Mouse (Mus musculus) adrenal gland, adult 18-20 months (tissue): ENCODE measurements around the gene Muc1. TPM values are rescaled to one million over a fixed set of nuclear protein-coding genes. Genes with fewer than 3 reads are reported as not detected.

Source experiments
- DNase-seq, 2 experiments: peaks; one replicate each; pipeline ENCODE4 v3.0.0; 2021 to 2022; ENCODE audit warnings: low spot score in 2 of 2
- microRNA-seq, 2 experiments: library from miRNA; unstranded; fragments of <30 nt; microRNA quantifications; one replicate each; pipeline ENCODE4 v1.2.0; 2021; ENCODE audit warnings: borderline number of aligned reads in 2 of 2
- total RNA-seq, 2 experiments: library from RNA; stranded (reverse); gene quantifications; 1 replicate in 1 of 2; 2 replicates in 1 of 2; pipeline ENCODE4 v1.2.3; 2021

The Muc1 gene
- total RNA-seq, 2 experiments from 2014 or later: 0.23 to 0.35 TPM

- no peak for DNase-seq
Observed at GRCm38 (mm10) chr3:89268916-89269315, 40.1 kb downstream of the Muc1 start.

DNA sequence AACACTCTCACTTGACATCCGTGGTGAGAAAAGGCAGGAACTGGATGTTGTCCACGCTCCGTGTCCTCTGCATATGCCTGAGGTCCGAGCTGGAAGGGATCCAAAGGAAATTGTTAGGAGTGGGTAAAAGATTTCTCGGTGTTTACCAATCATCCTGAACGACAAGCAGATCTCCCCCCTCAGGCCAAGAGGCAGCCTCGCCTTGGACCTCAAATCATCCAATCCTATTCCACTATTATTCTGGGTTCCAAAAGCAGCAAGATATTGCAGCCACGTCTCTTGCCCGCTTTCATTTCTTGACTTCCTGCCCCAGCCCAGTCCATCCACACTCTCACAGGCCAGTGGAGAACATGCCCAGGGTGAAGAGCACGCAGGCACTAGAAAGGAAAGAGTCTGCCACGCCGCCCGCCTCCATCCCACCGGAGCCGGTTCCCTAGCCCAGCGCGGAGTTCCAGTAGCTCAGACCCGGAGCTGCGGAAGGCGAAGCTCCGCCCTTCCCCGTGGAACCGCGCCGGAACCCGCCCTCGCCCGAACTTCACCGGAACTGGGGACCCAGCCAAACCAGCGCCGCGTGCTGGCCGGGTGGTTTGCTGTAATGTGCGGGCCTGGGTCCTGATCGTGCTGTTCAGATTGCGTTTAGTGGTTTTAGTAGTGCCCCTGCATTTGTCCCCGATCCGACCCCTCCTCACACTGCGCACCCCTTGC lies 41.3 kb downstream of the Muc1 start, which contains the start of gene Slc50a1:
Gene Slc50a1 (minus strand): TSS at position 520 of the 705 bp plus-strand sequence.
- DNase-seq: peak; percentile 86 to 89

- peak; percentile 47 to 49 for DNase-seq
Observed at GRCm38 (mm10) chr3:89270891-89271290, 42.0 kb downstream of the Muc1 start.

- DNase-seq: no peak
Observed at GRCm38 (mm10) chr3:89271760-89272159, 42.9 kb downstream of the Muc1 start.

DNA sequence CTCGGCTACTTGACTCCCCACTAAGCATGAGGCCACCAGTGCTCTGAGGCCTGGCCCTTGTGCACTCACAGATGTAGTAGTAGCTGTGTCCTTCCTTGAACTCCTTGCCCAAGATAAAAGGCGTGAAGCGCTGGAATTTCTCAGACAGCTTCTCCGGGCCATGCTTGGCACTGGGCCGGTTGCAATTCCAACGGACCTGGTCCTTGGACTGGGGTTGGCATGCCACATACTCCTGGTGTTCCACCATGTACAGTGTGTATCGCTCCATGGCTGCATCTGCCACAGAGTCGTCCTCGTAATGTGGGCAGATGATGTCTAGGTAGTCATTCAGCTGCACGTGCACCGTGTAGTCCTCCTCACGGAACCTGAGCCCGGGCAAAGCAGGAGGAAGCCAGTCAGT lies 47.2 kb downstream of the Muc1 start:
- DNase-seq: no peak

DNA sequence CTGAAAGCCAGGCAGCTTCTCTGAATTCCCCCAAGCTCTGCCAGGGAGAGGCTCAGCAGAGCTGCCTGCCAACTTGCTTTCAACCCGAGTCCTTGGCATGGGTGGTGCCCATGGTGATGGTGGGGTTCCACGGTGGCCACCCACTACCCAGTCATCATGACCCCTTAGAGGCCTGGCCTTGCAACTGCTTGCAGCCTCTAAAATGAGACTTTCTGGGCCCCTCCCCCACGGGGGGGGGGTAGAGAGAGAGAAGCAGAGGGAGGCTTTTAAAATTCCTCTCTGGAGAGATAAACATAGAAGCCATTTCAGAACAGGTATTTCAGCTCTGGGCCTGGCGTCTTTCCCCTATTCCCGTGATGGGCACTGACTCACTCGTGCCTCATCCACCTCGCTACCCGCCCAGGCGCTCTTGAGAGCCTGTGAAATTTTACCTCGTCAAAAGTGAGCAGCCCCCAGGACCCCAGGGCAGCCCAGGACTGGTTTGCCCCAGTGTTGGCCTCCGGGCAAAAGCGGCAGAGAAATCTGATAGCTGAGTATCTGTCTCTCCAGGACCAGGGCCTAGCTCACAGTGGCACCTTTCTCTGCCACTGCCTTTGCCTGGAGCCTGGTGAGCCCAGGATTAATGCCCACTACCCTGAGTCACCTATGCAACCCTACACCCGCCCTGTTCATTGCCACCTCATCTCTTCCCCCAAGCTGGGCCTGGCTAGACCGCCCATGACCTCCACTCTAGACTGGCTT lies 48.6 kb downstream of the Muc1 start:
- DNase-seq: no peak

GRCm38 (mm10) chr3:89278107-89278506 lies 49.2 kb downstream of the Muc1 start:
- DNase-seq: peak in 1 of 2 experiments; percentile 14

GRCm38 (mm10) chr3:89278643-89279042 lies 49.8 kb downstream of the Muc1 start:
- no peak for DNase-seq

GRCm38 (mm10) chr3:89279153-89279890 lies 50.5 kb downstream of the Muc1 start:
- peak; percentile 78 to 84 for DNase-seq

DNA sequence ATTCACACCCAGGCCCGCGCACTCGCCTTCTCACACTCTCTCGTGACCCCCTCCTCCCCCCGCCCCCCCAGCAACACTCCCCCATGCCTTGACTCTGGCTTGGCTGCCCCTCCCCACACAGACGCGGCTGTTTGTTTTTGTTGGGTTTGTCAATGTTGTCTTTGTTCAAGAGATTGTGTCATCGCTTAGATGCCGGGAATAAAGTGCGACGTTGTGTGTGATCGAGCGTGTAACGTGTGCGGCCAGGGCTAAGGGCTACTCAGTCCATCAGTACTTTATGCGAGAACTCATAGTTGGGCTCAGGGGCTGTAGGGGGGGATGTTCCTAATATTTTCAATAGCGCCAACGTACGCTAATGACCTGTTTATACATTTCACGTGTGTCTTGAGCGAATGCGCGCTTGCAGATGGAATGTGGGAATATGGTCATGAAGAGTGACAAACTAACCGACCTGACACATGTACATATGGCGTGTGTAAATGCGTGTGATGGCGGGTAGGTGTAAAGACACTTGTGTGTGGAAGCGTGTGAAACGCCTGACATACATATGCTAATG lies 51.3 kb downstream of the Muc1 start:
- no peak for DNase-seq

DNA sequence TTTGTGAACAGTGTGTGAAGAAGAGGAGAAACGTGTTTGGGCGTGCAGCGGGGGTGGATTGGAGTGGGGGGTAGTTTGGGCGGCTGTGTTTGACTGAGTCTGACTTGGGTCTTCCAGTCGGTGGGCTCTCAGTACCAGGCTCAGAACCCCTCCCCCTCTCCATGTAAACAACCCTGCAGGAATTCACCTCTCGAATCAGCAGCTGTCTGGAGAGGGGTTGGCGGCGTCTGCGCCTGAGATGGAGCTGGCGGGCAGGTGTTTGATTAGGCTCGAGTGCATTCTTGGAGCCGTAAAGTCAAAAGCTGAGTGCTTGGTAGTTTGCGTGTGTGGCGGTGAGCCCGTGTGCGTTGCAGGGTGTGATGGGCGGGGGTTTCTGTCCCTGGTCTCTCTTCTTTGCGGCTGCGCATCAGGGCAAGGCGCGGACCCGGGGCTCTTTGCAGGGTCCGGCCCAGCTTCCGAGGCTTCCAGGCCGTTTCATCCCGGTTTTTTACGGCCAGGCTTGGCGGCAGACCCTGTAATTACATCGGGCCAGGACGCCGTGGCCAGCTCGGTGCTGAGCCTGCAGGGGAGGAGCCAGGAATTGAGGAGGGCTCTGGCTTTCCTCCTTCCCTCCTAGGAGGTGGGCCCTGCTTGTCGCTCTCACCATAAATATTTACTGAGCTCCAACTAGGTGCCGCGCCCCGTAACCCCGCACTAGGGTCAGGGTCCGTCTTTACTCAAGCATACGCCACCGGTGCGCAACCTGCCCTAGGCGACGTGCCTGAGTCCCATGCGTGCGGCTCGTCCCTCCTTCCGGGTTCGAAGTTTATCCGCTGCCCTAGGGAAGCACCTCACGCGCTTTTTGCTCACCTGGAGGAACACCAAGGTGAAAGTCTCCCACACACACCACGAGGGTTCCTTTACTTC lies 52.0 kb downstream of the Muc1 start, which contains the start of gene Efna1:
Gene Efna1 (minus strand): TSS at position 537 of the 906 bp plus-strand sequence.
- peak; percentile 34 to 55 for DNase-seq

DNA sequence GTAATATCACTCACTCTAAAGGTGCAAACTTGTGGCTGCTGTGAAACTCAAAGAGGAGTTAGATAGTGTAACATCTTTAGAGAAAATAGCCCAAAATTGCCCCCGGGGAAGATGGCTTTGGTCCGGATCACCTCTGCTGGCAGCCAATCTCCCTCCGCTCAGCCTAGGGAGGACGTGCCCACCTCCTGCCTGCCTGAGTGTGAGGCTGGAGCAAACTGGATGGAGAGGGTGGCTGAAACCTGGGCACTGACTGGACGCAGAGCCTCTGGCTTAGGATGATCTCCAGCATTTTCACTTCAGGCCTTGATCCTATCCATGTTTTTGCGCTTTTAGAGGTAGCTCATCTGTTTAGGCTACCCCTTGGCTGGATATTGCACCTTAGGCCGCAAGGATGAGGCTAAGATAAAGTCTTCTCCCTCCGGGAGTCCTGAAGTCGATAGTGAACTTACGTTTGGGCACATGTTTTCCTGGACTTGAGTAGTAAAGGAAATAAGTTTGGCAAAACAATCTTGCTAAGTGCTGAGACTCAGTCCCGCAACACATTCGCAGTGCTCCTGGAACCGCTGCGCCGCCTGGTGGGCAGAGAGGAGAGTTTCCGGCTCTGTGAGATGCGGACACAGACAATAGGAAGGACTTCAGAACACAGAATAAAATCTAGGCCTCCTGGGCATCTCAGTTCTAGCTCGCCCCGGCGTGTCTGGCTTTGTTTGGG lies 52.9 kb downstream of the Muc1 start:
- peak; percentile 83 to 91 for DNase-seq

GRCm38 (mm10) chr3:89282291-89282643 lies 53.4 kb downstream of the Muc1 start:
- no peak for DNase-seq

Small RNA genes lying within 50 kb of the gene (microRNA-seq; reads per million reads assigned to microRNA genes)
- gene Mir92b: 46.8 to 66.1 reads per million in 2 experiments

Other genes starting within 250 kb of the Muc1 start
- gene Rusc1, start 135.7 kb upstream of the Muc1 start, total RNA-seq: 10 to 100 TPM; 34.5 to 35.7 TPM
- gene Gm43738, start 128.0 kb upstream of the Muc1 start, total RNA-seq: not detected
- gene Fdps, start 127.1 kb upstream of the Muc1 start, total RNA-seq: 100 to 1,000 TPM; 213 to 346 TPM
- gene Pklr, start 92.9 kb upstream of the Muc1 start, total RNA-seq: not detected
- gene Hcn3, start 68.9 kb upstream of the Muc1 start, total RNA-seq: 1 to 10 TPM; 2.6 to 7.7 TPM
- 10 to 100 TPM; 45.3 to 64.8 TPM for gene Clk2, start 64.3 kb upstream of the Muc1 start, total RNA-seq
- 10 to 100 TPM; 72.1 to 87.0 TPM for gene Scamp3, start 51.6 kb upstream of the Muc1 start, total RNA-seq
- 10 to 100 TPM; 15.4 to 16.2 TPM for gene Fam189b, start 45.9 kb upstream of the Muc1 start, total RNA-seq
- 10 to 100 TPM; 57.1 to 61.9 TPM for gene Gba, start 26.1 kb upstream of the Muc1 start, total RNA-seq
- gene Thbs3, start 13.9 kb upstream of the Muc1 start, total RNA-seq: 10 to 100 TPM in 1 of 2 experiments, 1 to 10 TPM in 1; 7.9 to 14.5 TPM
- gene Mtx1, start 2.0 kb upstream of the Muc1 start, total RNA-seq: 100 to 1,000 TPM; 141 to 148 TPM
- gene Krtcap2, start 16.9 kb downstream of the Muc1 start, total RNA-seq: 100 to 1,000 TPM; 108 to 123 TPM
- gene Trim46, start 17.3 kb downstream of the Muc1 start, total RNA-seq: 1 to 10 TPM; 1.7 to 2.9 TPM
- gene Dpm3, start 30.3 kb downstream of the Muc1 start, total RNA-seq: 100 to 1,000 TPM; 119 to 122 TPM
- gene Slc50a1, start 41.5 kb downstream of the Muc1 start, total RNA-seq: 10 to 100 TPM; 40.9 to 52.4 TPM
- 10 to 100 TPM; 12.2 to 12.6 TPM for gene Efna1, start 52.1 kb downstream of the Muc1 start, total RNA-seq
- gene Efna3, start 93.9 kb downstream of the Muc1 start, total RNA-seq: under 1 TPM in 1 of 2 experiments, not detected in 1; 0.42 TPM
- gene Efna4, start 109.0 kb downstream of the Muc1 start, total RNA-seq: 1 to 10 TPM in 1 of 2 experiments, under 1 TPM in 1; 0.43 to 1.1 TPM
- gene Adam15, start 120.9 kb downstream of the Muc1 start, total RNA-seq: 10 to 100 TPM; 56.3 to 87.6 TPM
- under 1 TPM; 0.80 to 0.93 TPM for gene Dcst2, start 132.9 kb downstream of the Muc1 start, total RNA-seq
- 1 to 10 TPM in 1 of 2 experiments, under 1 TPM in 1; 0.46 to 1.4 TPM for gene Dcst1, start 136.2 kb downstream of the Muc1 start, total RNA-seq
- 100 to 1,000 TPM in 1 of 2 experiments, 10 to 100 TPM in 1; 89.7 to 101 TPM for gene Zbtb7b, start 165.7 kb downstream of the Muc1 start, total RNA-seq
- gene Lenep, start 173.7 kb downstream of the Muc1 start, total RNA-seq: under 1 TPM in 1 of 2 experiments, not detected in 1; 0.30 TPM
- gene Flad1, start 182.8 kb downstream of the Muc1 start, total RNA-seq: 10 to 100 TPM; 28.6 to 37.6 TPM
- gene Cks1b, start 189.3 kb downstream of the Muc1 start, total RNA-seq: 10 to 100 TPM; 14.3 to 19.6 TPM
- gene Shc1, start 189.4 kb downstream of the Muc1 start, total RNA-seq: 10 to 100 TPM; 75.5 to 87.1 TPM
- gene Pygo2, start 201.2 kb downstream of the Muc1 start, total RNA-seq: 10 to 100 TPM; 40.7 to 40.9 TPM
- 10 to 100 TPM; 53.2 to 57.8 TPM for gene Pbxip1, start 207.6 kb downstream of the Muc1 start, total RNA-seq
- gene Pmvk, start 225.5 kb downstream of the Muc1 start, total RNA-seq: 10 to 100 TPM; 31.4 to 77.1 TPM